Mouse (Mus musculus) lung, postnatal 4 days (tissue): ENCODE results near the gene Ngfr.
A peak's percentile ranks its signal among the peaks of the same experiment; 100 is the strongest.
"Not testable (repeated sequence)": the region's sequence is repeated elsewhere in the genome, so short reads cannot be mapped to it uniquely, and the experiment has no call there.

Experiments
- DNase-seq, 2 experiments: peaks; one replicate each; pipeline ENCODE4 v3.0.0; 2021

Gene Ngfr

DNA sequence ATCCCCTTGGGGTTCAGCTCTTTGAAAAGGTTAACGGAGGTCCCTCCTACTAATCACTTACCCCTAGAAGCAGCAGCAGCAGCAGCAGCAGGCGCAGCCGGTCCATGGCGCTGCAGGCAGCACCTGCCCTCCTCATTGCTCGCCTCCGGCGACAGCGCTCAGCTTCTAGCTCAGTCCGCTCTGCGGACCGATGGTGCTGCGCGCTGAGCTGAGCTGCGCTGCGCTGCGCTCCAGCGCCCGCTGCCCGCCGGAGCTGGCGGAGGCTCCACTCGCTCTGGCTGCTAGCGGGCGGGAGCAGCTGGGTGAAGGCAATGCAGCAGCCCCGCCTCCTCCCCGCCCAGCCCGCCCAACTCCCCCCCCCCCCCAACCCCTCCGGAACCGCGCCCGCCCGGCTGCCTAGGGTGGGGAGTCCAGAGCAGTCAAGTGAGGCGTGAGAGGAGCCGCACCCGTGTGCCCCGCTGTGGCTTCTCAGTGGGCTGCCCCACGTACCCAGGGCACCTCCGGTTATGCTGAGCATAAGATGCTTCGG, at the start of gene Ngfr:
Ngfr (minus strand) TSS at position 313 of the 529 bp plus-strand sequence.
- DNase-seq: peak; percentile 50 to 75

DNA sequence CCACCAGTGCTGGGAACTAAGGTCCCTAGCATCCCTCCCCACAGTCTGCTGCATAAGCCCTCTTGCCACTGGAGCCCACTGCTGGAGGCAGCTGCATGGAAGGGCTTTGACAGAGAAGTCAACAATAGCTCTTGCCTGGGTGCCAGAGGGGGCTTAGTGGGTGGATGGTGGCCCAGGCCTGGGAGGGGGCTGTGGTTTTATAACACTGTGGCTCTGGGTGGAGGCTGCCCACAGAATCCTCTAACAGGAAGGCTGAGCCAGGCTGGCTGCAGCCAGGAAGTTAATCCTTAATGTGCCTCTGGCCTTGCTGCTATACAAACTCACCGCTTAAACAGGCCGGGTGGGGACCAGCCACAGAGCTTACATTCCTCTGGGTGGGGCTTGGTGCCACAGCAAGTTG, 47.5 kb upstream of the Ngfr start:
- DNase-seq: no peak

DNA sequence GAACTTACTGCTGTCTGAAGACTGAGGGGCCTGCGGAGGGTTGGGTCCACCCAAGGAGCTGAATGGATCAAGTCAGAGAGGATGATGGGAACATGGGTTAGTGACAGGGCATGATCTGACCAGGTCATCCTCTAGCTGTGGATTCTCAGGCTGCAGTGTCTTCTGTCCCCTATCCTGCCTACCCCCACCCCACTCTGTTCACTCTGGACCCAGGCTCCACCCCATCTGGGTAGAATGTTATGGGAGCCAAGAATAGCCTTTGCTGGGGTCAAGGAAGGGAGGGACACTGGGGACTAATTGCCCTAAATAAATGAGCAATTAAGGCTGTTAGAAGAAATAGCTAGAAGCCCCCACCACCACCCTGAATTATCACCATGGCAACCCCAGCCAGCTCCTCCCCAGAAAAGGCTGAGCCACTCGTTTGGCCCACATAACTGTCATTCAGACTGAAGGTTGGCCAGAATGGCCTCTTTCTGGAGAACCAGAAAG, 46.0 kb upstream of the Ngfr start:
- no peak for DNase-seq

DNA sequence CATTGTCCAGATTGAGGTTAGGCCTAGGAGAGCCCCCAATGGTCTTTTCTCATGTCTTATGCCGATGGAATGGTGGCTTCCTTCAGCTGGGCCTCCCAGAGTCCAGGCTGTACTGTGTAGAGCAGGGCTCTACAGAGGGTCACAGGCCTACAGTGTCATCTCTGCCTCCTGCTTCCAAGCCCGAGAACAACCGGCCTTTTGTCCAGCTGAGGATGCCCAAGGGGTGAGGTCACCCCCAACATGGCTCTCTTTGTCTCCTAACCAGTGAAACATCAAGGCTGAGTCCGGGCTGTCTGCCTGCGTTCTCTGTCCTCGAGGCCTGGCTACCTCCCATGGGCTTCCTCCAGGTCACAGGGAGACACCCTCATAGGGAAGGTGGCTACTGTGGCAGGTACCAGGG, 44.9 kb upstream of the Ngfr start:
- DNase-seq: no peak

DNA sequence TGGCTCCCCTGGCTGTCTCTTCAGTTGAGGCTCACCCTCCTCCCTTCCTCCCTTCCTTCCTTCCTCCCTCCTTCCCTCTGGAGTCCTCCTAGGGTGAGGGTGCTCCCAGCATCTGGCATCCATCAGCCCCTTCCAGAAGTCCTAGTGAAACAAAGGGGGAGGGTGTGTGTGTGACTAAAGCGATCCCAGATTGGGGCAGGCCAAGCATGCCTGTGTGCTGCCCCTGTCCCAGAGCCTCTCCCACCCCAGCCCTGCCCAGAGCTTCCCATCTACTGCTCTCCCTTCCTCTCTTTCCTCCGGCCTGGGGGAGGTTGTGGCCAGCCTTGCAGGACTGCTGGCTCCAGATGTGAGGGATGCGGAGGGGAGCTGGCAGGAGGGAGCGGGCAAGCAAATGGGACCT, 43.8 kb upstream of the Ngfr start:
- DNase-seq: peak in 1 of 2 experiments; percentile 42

DNA sequence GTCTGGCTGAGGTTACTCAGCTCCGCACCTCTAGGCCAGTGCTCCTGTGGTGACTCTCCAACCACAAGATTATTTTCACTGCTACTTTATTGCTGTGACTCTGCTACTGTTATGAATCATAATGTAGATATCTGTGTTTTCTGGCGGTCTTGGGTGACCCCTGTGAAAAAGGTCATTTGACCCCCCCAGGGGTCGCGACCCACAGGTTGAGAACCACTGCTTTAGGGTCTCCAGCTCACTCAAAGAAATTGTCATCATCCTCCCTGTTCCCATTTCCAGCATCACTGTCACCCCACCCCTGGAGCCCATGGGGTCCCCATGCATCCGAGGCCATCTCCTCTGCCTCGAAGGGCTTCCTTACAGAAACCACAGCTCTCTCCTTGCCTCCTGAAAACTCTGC, 43.0 kb upstream of the Ngfr start:
- DNase-seq: no peak

DNA sequence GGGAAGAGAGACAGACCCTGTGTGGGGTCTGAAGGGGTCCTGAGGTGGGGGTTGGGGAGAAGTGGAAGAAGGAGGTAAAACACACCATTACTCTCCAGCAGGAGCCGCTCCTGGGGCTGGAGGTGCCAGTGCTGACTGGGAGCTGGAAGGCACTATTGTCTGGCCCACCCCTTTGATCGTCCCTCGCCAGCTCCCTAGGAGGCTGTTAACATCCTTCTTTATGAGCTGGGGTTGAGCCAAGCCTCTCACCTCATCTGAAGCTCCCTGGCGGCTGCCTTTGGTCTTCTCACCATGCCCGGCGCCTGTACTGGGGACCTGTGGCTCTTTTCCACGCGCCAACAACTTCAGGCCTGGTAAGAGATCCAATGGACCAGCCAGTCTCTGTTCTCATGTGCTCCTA, 34.9 kb upstream of the Ngfr start:
- peak in 1 of 2 experiments; percentile 13 for DNase-seq

DNA sequence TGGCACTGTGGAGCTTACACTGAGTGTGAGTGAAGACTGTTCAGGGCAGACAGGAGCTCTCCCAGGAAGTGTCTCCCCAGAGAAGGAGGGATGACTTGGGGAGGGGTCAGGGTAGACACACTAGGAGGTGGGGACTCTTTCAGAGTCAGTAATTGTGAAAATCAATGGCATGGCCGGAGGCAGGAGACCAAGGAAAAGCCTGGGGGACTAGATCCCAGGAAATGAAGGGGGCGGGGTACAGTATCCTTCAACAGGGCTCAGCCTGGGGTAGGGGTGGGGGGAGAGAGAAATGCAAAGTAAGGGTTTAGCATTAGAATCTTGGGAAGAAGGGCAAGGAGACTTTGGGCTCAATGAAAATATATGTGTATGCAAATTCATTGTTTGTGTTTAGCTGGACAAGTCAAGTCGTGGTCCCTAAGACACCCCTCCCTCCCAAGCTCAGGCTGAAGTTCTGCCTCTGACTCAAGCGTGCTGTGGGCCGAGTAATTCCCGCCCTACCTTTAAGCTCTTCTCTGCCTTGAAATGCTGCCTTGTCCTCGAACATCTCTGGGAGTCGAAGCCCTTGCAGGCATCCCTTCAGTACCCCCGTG, 34.1 kb upstream of the Ngfr start:
- peak in 1 of 2 experiments; percentile 4 for DNase-seq

DNA sequence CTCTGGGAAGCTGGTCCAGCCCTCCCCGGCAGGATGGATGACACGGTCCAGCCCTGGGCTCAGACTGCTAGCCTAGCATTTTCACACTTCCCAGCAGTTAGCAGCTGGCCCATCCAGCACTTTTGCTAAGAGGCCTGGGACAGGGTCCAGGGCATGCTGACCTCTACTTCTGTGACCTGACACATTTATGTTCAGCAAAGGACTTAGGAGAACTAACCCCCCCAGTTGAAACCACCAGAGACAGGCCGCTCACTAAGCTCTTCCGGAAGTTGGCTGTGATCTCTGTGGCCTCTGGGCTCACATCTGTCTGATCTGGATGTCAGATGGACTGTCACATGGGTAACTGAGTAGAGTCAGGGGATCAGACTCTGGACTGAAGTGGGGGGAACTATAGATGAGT, 33.5 kb upstream of the Ngfr start:
- peak in 1 of 2 experiments; percentile 52 for DNase-seq

DNA sequence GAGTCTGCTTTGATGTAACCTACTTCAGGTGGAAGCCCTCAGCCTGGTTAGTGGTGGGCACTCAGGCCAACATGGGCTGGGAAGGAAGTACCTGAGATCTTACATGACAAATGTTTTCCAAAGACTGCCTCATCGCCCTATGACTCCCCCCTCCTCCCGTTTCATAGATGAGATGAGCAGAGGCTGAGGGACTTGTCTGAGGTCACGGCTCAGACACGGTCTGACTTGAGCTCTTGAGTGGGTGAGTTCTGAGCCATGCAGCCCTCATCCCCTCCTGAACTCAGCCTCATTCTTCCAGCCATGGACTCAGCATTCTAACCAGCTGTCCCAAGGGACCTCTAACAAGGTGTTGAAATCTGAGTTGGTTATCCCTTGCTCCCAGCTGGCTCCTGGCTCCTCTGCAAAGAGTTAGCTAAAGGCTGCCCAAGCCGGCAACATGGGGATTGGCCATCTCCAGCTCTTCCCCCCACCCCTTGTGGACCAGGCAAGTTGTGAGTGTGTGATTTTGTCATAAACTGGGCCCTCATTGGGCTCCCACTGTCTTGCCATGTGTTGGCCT, 32.4 kb upstream of the Ngfr start:
- peak in 1 of 2 experiments; percentile 12 for DNase-seq

DNA sequence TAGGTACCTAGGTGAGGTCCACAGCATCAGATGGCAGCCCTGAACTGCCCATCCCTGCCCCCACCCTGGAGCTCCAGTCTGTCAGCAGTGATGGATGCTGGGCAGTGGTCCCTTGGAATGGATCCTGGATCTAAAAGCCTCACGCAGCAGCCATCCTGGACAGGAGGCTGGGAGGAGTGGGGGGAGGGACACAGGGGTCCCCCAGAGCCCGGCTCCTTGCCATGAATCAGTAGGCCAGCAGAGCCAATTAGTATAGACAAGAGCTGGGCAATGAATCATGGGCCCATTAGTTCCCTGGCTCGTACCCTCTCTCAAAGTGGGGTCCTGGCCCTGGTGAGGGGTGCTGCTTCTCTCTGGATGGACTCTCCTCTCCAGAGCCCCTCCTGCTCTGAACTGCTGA, 31.5 kb upstream of the Ngfr start:
- DNase-seq: no peak

DNA sequence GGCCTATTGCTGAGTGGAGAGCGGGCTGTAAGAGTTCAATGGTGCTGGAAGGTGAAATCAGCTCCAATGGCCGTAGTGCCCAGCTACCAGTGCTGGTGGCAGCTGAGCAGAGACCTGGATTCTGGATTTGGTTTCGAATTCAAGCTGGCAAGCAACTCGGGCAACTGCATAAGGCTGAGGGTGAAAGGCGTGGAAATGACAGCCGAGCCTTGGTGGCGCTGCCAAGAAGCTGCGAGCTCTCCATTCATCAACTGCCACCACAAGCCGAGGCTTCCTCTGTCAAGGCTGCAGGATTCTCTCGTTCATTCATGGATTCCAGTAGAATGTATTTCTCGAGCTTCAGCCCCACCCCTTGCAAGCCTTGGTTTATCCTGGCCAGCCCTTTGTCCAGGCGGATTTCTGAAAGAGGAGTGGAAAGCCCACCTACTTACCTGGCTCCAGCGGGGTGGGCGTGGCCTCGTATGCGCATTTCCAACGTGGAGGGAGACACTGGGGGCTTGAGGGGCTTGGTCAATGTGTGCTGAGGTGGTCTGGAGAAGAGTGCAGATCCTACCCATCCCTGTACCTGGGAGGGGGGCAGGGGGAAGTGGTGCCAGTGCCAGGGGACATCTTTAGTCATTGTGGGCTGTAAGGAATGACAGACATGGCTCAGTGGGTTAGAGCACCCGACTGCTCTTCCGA, 30.4 kb upstream of the Ngfr start:
- peak in 1 of 2 experiments; percentile 50 for DNase-seq

DNA sequence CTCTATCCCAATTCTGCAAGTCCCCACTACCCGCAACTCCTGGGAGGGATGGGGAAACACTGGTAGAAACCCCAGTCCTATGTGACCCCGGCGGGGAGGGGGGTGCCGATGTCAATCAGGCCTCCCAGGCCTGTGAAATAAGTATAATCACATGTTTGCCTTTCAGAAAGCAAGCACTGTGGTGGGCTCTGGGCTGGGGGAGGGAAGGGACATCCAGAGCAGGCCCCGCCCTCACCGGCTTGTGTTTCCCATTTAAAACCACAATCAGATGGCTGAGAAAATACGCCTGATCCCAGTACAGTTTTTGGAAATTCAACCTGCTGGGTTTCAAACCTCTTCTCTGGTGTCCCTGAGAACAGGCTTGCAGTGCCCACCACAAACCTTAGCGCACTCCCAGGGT, 27.2 kb upstream of the Ngfr start:
- peak in 1 of 2 experiments; percentile 14 for DNase-seq

DNA sequence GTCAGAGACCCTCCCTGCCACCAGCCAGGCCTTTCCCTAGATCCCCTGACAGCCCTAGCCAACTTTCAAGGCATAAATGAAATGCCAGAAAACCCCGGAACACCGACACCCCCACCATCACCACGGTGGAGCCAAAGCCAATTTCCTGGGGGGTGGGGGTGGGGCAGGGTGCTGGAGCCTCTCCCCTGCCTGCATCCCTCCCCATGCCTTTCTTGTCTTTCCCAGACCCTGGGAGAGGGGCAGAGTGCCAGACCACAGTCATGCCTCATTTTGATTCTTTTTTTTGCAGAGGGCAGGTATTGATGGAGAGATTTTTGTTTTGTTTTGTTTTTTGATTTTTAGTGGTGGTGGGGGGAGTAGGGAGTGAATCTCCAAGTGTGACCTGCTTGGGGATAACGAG, 23.7 kb upstream of the Ngfr start:
- DNase-seq: peak in 1 of 2 experiments; percentile 21

DNA sequence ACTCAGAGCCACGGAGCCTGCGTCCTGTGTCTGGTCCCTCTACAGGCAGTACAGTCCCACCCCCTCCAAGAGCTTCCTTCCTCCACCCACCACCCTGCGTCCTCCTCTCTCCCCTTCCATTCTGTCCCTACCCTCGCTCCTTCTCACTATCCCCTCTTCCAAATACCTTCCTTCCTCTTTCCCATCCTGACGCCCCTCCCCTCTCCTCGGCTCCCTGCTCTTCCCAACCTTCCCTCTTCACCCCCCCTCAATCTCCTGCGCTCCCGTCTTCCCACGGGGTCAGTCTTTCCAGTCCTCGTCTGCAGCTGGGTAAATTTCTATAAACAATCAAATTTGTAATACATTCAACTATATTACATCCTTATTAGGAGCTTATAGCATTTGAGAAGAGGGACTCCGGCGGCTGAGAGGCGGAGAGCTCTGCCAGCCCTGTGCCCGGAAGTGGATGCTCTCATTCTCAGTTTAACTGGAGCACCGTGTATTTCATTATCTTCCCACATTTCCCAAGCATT, 22.9 kb upstream of the Ngfr start:
- peak in 1 of 2 experiments; percentile 28 for DNase-seq

DNA sequence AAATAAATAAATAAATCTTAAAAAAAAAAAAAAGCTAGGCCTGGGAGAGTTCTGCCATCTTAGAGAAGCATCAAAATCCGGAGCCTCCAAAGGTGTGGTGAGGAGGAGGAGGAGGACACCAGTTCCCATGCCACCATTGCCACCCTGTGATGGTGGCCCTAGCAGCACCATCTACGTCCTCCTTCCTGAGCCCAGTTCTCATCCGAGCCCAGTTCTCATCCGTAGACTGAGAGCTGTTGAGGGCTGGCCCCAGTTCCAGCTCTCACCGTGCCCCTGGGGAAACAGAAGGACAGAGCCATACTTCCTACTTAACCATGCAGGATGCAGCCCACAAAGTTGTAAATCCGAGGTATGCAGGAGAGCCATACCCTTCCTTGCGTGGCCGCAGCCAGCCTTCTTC, 22.4 kb upstream of the Ngfr start:
- peak in 1 of 2 experiments; percentile 15 for DNase-seq

DNA sequence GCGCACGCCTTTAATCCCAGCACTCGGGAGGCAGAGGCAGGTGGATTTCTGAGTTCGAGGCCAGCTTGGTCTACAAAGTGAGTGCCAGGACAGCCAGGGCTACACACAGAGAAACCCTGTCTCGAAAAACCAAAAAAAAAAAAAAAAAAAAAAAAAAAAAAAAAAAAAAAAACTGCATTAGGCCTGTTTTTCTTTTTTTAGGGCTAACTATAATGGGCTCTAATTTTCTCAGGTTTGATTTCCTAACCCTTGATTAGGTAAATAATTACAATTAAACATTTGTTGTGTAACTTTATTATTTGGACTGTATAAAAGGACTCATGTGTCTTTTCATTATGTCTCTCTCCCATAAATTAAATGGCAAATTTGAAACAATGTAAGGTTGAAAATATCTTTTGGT, 19.8 kb upstream of the Ngfr start:
- not testable (repeated sequence) for DNase-seq

DNA sequence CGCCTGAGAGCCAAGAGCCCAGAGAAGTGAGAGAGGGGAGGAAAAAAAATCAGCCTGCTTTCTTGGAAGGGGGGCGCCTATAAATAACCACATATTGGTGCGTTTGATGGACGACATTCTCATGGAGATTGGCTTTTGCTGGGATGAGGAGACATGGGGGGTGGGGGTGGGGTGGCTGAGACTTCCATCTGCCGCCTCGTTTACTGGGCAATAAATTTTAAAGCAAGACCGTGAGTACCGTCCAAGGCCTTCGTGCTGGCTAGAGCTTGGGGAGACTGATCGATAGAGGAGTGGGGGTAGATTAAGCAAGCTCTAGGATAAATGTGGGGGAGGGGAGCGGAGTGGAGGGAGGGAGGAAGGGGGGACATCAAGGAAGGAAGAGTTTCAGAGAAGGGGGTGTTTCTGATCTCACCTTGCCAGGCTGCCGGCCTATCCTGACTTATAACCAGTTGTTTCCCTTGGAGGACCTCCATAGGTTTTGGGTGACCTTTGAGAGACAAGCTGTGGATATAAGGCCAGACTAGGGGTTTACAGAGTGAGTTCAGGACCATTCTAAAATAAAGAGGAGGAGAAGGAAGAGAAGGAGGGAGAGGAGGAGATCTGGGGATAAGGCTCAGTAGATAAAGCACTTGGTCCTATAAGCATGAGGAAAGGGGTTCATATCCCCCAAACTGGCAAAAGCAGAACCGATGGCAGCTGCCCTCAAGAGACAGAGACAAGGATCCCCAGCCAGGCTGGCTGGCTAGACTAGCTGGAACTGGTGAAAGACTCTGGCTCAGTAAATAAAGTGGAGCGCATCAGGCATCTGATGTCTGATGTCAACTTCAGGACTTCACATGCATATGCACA, 10.9 kb upstream of the Ngfr start:
- peak in 1 of 2 experiments; percentile 10 for DNase-seq

DNA sequence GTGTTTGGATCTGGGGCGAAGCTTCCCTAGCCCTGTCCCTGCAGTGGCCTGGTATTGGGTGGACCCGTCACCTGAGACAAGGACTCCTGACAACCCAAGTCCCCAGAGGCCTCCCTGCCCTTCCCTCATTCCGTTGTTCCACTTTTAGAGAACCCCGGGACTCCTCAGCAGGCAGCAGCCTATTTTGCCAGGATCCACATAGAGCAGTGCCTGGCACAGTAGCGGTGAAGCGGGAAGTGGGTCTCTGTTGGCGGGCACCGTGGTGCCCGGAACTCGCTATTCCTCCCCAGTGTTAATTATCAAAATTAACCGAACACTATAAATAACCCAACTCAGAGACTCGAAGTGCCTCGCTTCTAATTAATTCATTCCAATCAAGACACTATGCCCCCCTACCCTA, 10.2 kb upstream of the Ngfr start:
- DNase-seq: no peak

DNA sequence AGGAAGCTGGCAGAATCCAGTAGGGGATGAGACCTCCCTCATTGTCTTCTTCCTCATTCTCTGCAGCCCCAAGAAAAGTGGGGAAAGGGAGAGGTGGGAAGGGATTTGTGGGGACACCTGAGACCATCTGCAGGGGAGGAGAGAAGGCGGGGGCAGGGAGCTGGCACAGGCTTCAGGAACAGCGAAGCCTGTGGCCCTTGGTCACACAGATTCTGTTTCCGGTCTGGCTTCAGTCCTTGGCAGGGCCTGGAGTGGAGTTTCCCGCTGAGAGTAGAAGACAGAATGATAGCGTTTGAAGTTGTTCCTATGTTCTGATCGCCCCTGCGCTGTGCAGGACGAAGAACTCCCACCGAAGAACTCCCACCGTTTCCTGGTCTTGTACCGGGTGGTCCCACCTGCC, 9.2 kb upstream of the Ngfr start:
- DNase-seq: peak in 1 of 2 experiments; percentile 30

DNA sequence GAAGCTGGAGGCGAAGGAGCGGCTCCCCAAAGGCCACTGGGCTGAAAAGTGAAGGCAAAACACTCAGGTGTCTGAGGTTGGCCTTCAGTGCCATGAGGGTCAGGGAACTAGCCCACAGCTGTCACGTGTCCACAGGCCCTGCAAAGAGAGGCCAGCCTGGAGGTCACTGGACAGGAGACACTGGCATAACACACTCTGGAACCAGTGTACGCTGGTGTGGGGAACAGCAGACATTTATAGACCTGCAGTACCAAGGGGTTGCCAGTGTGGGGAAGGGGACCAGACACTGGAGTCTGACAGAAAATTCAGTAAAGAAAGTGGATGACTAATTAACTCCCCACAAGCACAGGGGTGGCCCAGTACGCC, 8.6 kb upstream of the Ngfr start:
- DNase-seq: peak in 1 of 2 experiments; percentile 16

DNA sequence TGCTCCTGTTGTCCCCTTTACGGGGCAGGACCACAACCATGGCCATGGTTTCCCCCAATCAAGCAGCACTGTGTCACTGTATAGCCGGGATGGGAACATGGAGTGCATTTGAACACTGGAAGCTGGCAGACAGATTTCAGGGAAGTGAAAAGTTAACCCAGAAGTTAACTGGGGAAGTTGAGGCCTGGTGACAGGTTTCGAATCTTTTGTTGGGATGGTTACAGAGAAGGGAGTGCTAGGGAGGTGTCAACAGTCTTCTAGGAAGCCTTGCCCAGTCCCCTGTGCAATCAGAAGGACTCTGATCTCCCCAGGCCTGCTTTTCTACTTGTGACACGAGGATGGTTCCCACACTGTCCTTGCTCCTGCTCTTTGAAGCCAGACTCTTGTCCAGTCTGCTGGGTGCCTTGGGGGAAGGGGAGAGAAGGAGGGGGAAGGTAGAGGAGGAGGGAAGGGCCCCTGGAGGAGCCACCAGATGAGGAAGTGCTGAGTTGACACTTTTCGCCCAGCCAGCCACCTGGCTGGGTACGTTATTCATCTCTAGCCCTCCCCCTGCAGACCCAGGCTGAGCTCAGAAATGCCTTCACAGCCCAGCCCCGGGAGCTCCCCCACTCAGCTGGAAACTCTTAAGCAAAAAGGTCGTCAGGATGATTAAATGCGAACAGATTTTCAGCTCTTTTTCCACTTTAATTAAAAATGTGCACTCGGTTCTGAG, 8.1 kb upstream of the Ngfr start:
- DNase-seq: peak in 1 of 2 experiments; percentile 15
